Mouse (Mus musculus): ENCODE results near the gene Gpr161. TPM values are rescaled to one million over a fixed set of nuclear protein-coding genes. Genes with fewer than 3 reads are reported as not detected.
A peak's percentile ranks its signal among the peaks of the same experiment; 100 is the strongest.

The Gpr161 gene
- total and polyA plus RNA-seq, 2 experiments from 2014 or later: 2.7 to 61.0 TPM

DNA sequence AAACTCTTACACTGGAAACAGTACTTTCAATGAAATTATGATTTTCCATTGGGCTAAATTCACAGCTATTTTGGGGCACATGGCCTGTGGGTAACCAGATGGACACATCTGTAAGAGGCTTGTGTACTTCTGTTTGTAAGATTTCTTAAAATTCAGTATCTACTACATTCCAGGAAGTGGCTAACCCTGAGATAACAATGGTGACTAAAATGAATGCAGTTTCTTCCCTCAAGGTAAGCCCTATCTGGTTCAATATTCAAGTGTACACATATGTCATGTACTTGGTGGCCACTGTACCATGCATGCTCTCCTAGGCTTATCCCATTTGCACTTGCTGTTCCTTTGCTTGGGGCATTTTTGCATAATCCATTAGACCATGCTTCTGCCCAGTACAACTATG, 35.3 kb downstream of the Gpr161 start:
- Histone ChIP-seq H3K27me3 (ENCODE audit: insufficient read depth, low read length) (no peaks in the 10 kb centered on the region), H3K4me3 (ENCODE audit: low read depth, low read length) (no peak overlapping the region), H3K36me3 (ENCODE audit: insufficient read depth, low read length) (peaks cover 6% of the 10 kb centered on the region), H3K9ac (replicated peaks; ENCODE audit: low read length, poor library complexity, severe bottlenecking) (no peak overlapping the region), H3K4me2 (ENCODE audit: low read depth, low read length, poor library complexity, severe bottlenecking) (no peak overlapping the region), H3K27ac (ENCODE audit: low read depth, low read length) (no peak overlapping the region), H3K9me3 (ENCODE audit: low read length) (no peaks in the 10 kb centered on the region), H3K4me1 (ENCODE audit: insufficient read depth, low read length) (no peaks in the 10 kb centered on the region)
- ATAC-seq (ENCODE audit: low FRiP score): no peak
- no peak for DNase-seq (ENCODE audit: low spot score)
- no peak for TF ChIP-seq CTCF (IDR thresholded peaks at IDR 0.05)

- H3K9me3 ChIP-seq (ENCODE audit: low read length): no peaks in the 10 kb centered on the region
- no peak overlapping the region for H3K27ac ChIP-seq (ENCODE audit: low read depth, low read length)
- H3K4me3 ChIP-seq (ENCODE audit: low read depth, low read length): no peak overlapping the region
- H3K9ac ChIP-seq (replicated peaks; ENCODE audit: low read length, poor library complexity, severe bottlenecking): no peak overlapping the region
- no peaks in the 10 kb centered on the region for H3K27me3 ChIP-seq (ENCODE audit: insufficient read depth, low read length)
- H3K36me3 ChIP-seq (ENCODE audit: insufficient read depth, low read length): peaks cover 6% of the 10 kb centered on the region; the same call in 1 of the 2 replicates
- TF ChIP-seq CTCF (IDR thresholded peaks at IDR 0.05): no peak
- ATAC-seq (ENCODE audit: low FRiP score) (no peak), DNase-seq (ENCODE audit: low spot score) (no peak)
- 85% methylated on average over 3 of the region's 3 CpGs for WGBS
- no peak overlapping the region for H3K4me2 ChIP-seq (ENCODE audit: low read depth, low read length, poor library complexity, severe bottlenecking)
- H3K4me1 ChIP-seq (ENCODE audit: insufficient read depth, low read length): no peaks in the 10 kb centered on the region
Measured at GRCm38 (mm10) chr1:165332797-165333196, 37.2 kb downstream of the Gpr161 start.

DNA sequence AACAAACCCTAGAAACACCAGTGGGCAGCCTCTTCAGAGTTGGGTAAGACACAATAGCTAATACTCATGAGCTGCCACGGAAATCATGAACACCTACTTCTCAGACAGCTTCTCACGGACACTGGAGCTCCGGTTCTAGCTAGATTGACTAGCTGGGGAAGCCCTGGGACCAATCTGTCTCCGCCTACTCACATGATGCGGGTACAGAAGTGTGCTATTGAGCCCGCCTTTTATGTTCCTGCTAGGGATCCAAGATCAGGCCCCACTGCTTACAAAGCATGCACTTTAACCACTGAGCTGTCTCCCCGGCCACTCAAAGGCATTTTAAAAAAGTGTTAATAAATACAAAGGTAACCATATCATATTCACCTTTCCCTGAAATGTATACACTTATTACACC, 46.5 kb downstream of the Gpr161 start:
- Histone ChIP-seq H3K9ac (replicated peaks; ENCODE audit: low read length, poor library complexity, severe bottlenecking) (no peak overlapping the region), H3K4me3 (ENCODE audit: low read depth, low read length) (no peak overlapping the region), H3K27me3 (ENCODE audit: insufficient read depth, low read length) (no peaks in the 10 kb centered on the region), H3K4me2 (ENCODE audit: low read depth, low read length, poor library complexity, severe bottlenecking) (no peak overlapping the region), H3K9me3 (ENCODE audit: low read length) (no peaks in the 10 kb centered on the region), H3K4me1 (ENCODE audit: insufficient read depth, low read length) (no peaks in the 10 kb centered on the region), H3K36me3 (ENCODE audit: insufficient read depth, low read length) (no peaks in the 10 kb centered on the region), H3K27ac (ENCODE audit: low read depth, low read length) (no peak overlapping the region)
- 74% methylated on average over 7 of the region's 7 CpGs for WGBS
- no peak for TF ChIP-seq CTCF (IDR thresholded peaks at IDR 0.05)
- no peak for ATAC-seq (ENCODE audit: low FRiP score)
- no peak for DNase-seq (ENCODE audit: low spot score)

DNA sequence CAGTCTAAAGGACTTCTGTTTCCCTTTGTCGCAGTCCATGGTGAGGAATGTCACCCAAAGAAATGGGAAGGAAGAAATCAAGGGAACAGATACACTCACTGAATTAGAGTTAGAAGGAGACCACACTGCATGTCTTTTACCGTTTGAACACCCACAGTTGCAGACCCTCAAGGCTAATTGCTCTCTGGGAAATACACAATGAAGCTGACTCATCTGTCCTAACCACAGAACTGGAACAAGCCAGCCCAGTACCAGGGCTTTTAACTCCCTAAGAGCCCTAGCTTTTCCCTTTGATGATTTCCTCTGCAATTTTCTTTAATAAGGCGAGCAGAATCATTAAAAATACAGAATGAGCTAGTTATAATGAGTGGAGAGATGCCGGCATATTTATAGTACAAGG, 48.9 kb downstream of the Gpr161 start:
- Histone ChIP-seq H3K9ac (replicated peaks; ENCODE audit: low read length, poor library complexity, severe bottlenecking) (no peak overlapping the region), H3K27ac (ENCODE audit: low read depth, low read length) (0 out of 2 replicates have a peak overlapping the region, but pooled peaks have one; percentile 26), H3K9me3 (ENCODE audit: low read length) (no peaks in the 10 kb centered on the region), H3K4me1 (ENCODE audit: insufficient read depth, low read length) (no peaks in the 10 kb centered on the region), H3K4me3 (ENCODE audit: low read depth, low read length) (no peak overlapping the region), H3K27me3 (ENCODE audit: insufficient read depth, low read length) (no peaks in the 10 kb centered on the region), H3K4me2 (ENCODE audit: low read depth, low read length, poor library complexity, severe bottlenecking) (no peak overlapping the region), H3K36me3 (ENCODE audit: insufficient read depth, low read length) (no peaks in the 10 kb centered on the region)
- peak; percentile 72 for ATAC-seq (ENCODE audit: low FRiP score)
- 46% methylated on average over 4 of the region's 4 CpGs for WGBS
- peak; percentile 37 for DNase-seq (ENCODE audit: low spot score)
- TF ChIP-seq CTCF (IDR thresholded peaks at IDR 0.05): no peak

GRCm38 (mm10) chr1:165348627-165349026, 53.0 kb downstream of the Gpr161 start:
- DNase-seq (ENCODE audit: low spot score) (no peak), ATAC-seq (ENCODE audit: low FRiP score) (no peak)
- H3K9ac ChIP-seq (replicated peaks; ENCODE audit: low read length, poor library complexity, severe bottlenecking): no peak overlapping the region
- no peak overlapping the region for H3K27ac ChIP-seq (ENCODE audit: low read depth, low read length)
- peaks cover 2% of the 10 kb centered on the region; the same call in 1 of the 2 replicates for H3K36me3 ChIP-seq (ENCODE audit: insufficient read depth, low read length)
- TF ChIP-seq CTCF (IDR thresholded peaks at IDR 0.05): no peak
- H3K27me3 ChIP-seq (ENCODE audit: insufficient read depth, low read length): no peaks in the 10 kb centered on the region
- no peak overlapping the region for H3K4me2 ChIP-seq (ENCODE audit: low read depth, low read length, poor library complexity, severe bottlenecking)
- no peaks in the 10 kb centered on the region for H3K9me3 ChIP-seq (ENCODE audit: low read length)
- H3K4me1 ChIP-seq (ENCODE audit: insufficient read depth, low read length): no peaks in the 10 kb centered on the region
- no peak overlapping the region for H3K4me3 ChIP-seq (ENCODE audit: low read depth, low read length)

GRCm38 (mm10) chr1:165356347-165356746, 60.8 kb downstream of the Gpr161 start:
- no peak for TF ChIP-seq CTCF (IDR thresholded peaks at IDR 0.05)
- no peak for ATAC-seq (ENCODE audit: low FRiP score)
- Histone ChIP-seq H3K4me3 (ENCODE audit: low read depth, low read length) (no peak overlapping the region), H3K27ac (ENCODE audit: low read depth, low read length) (no peak overlapping the region), H3K36me3 (ENCODE audit: insufficient read depth, low read length) (peaks cover 2% of the 10 kb centered on the region; the same call in 1 of the 2 replicates), H3K4me1 (ENCODE audit: insufficient read depth, low read length) (no peaks in the 10 kb centered on the region), H3K4me2 (ENCODE audit: low read depth, low read length, poor library complexity, severe bottlenecking) (no peak overlapping the region), H3K27me3 (ENCODE audit: insufficient read depth, low read length) (no peaks in the 10 kb centered on the region), H3K9me3 (ENCODE audit: low read length) (no peaks in the 10 kb centered on the region), H3K9ac (replicated peaks; ENCODE audit: low read length, poor library complexity, severe bottlenecking) (no peak overlapping the region)
- WGBS: 75% methylated on average over 2 of the region's 2 CpGs
- DNase-seq (ENCODE audit: low spot score): no peak
